Mouse (Mus musculus) lung, postnatal 14 days (tissue): Measurements from ENCODE around the gene Gm44790.
"Not testable (repeated sequence)": the region's sequence is repeated elsewhere in the genome, so short reads cannot be mapped to it uniquely, and the experiment has no call there.

ENCODE experiments used
- DNase-seq: peaks from one replicate; pipeline ENCODE4 v3.0.0; 2021

The Gm44790 gene

DNA sequence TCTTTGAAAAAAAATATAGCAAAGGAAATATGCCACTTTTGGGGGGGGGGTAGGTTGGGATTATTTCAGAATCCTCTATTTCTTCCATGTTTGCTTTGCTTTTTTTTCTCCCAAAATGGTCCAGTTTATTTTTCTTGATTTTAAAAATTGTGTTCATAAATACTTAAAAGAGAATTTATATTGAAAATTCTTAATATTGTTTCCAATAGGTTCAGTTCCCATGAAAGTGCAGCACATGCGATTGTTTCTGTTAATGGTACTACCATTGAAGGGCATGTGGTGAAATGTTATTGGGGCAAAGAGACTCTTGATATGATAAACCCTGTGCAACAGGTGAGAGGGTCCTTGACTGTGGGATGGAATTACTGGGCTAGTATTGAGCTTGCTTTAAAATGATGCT, at the start of gene Gm44790:
Gene Gm44790 (plus strand): TSS at position 301 of the 400 bp plus-strand sequence.
- DNase-seq = no peak

DNA sequence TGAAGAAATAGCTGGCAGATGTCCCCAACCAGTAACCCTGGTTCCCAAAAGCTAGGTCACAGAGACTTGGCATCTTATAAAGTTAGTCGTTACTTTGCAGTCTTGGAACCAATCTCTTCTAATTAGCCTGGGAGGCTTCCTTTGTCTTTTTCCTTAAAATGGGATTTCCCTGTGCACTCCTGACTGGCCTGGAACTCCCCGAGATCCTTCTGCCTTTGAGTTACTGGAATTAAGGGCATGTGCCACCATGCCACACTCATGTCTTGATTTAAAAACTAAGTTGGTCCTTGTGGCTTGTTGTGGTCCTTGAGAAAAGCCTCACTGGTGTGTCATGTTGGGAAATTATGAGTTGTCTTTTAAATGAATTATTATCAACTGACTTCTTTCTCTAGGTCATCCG, 48.1 kb upstream of the Gm44790 start:
- no peak for DNase-seq

DNA sequence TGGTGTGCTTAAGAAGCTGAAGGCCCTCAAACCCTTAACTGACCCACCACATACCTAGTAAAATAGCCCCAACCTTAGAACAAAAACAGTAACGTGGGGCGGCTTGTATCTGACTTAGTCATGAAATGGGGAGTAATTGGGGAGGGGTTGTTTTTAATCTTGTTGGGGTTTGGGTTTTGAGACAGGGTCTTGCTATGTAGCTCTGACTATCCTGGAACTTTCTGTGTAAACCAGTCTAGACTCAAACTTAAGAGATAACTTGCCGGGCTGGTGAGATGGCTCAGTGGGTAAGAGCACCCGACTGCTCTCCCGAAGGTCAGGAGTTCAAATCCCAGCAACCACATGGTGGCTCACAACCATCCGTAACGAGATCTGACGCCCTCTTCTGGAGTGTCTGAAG, 46.3 kb upstream of the Gm44790 start:
- DNase-seq = not testable (repeated sequence)

DNA sequence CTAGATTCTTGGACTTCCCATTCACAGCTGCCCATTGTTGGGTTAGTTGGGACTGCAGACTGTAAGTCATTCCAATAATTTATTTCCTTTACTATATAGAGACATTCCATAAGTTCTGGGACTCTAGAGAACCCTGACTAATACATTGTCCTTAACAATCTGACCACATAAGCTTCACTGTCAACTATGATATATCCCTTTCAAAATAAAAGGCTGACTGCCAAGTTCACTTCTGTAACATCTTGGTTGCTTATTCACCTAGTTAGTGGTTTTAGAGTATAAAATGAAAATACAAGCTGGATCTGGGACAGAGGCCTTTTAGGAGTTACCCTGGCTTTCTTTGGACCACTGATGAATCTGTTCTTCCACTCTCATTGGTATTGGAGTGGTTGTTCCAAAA, 43.9 kb upstream of the Gm44790 start:
- no peak for DNase-seq

DNA sequence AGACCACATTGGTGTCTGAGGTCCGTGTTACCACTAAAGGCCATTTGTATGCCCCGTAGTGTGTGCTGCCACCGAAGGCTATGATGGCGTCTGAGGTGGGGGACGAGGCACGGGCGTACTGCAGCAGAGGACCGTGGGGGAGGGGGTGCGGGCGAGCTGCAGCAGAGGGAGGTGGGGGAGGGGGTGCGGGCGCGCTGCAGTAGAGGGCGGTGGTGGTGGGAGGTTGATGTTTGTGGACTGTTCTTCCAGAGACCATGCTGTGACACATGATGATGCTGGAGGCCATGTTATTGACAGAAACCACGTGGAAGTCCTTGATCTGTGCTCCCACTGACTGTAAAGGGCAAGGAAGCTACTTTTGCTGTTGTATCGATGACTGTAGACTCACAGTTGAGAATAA, 43.1 kb upstream of the Gm44790 start:
- no peak for DNase-seq

DNA sequence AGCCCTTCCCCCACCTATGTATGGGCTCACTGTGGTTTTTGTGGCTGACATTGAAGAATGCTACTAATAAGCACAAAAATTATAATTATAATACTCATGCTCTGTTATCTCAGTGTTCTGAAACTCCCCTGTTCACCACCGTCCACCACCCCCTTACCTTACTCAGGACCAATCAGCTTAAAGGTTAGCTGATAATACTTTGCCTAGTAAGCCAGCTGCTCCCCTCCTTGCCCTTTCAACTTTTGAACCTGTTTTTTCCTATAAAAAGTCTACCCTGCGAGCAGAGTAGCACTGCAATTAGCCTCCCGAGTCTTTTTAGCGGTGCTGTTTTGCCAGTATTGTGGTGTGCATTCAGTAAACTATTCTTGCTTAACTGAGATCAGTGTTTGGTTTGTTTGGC, 41.8 kb upstream of the Gm44790 start:
- DNase-seq = no peak

DNA sequence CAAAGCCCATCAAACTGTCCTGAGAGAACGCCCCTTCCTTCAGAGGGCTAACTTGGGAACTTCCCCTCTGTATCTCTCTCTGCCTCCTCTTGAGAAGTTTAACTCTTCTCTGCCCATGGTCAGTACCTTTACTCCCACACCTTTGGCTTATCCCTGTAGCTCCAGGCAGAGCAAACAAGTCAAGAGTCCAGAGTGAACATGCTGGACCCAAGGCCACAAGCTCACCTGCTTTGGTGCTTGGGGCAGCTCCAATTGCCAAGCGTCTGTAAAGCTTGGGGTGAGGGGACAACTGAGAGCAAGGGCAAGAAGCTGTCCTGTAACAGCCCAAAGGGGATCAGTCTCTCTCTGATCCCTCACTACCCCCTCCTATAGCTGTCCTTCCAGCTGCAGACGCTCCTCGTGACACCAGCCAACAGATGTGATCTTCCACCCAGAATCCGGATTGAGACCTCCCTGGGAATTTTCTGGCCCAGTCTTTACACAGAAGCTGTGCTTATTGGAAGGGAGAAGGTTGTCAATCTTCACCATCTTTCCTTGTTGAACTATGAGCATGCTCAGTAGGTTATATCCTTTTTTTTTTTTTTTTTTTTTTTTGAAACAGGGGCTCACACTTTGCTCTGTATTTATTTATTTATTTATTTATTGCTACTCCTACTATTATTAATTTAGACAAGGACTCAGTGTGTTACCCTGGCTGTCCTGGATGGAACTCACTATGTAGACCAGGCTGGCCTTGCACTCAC, 40.9 kb upstream of the Gm44790 start:
- no peak for DNase-seq

DNA sequence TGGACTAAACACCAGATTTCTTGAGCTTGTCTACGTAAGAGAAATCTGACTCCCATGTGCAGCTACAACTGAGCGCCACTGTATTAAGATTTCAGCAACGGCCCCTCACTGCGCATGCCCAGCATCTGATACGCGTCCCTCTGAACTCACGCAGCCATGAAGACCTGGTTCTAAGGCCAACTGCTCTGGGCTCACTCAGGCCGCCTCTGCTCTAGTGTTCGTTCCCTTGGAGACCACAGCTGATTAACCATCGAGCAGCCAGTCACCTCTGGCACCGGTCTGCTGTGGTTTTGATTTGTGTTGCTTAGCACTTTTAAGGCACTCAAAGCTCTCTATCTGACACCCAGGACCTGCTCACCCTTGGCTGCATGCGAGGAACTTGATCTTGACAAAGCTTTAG, 39.1 kb upstream of the Gm44790 start:
- DNase-seq = no peak

DNA sequence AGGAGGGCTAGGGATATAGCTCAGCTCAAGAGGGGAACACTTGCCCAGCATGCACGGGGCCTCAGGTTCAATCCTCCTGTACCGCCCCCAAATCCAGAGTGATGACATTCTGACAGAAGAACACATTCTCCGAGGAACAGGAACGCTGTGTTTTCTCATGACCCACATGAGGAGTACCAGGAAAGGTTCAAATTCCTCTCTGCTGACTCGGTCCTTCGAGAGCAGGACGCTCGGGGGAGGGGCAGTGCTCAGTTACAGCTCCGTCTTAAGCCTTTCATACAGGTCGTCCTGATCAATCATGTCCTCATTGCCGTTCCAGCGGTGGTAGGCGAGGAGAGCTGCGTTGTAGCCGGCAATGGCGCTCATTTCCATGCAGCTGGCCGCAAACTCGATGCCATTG, 38.0 kb upstream of the Gm44790 start:
- DNase-seq = no peak

DNA sequence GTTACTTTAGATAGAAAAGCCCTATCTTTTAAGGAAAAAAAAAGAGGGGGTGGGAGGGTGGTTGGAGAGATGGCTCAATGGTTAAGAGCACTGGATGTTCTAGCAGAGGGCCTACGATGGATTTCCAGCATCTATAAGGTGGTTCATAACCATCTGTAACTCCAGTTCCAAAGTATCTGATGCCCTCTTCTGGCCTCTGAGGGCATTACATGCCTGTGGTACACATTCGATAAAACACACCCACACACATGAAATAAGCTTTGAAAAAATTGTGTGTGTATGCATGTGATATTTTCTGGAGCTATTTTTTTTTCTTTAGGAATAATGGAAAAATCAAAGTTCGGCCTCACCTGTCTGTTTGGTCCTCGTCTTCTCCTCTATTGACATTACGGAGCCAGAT, 35.1 kb upstream of the Gm44790 start:
- DNase-seq = no peak

DNA sequence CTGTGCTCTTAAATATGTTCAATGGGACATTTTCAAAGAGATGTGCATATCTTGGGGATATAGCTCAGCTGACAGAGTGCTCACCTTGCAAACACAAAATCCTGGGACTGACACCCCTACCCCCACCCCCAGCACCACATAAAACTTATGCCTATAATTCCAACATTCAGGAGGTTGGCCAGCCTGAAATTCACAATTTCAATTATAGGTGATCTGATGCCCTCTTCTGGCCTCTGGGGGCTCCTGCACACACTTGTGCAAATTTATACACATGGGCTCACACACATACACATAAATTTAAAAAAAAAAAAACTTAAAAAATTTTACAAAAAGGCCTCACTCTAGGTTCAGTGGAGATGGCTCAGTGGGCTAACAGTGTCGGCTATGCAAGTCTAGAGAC, 33.3 kb upstream of the Gm44790 start:
- no peak for DNase-seq

DNA sequence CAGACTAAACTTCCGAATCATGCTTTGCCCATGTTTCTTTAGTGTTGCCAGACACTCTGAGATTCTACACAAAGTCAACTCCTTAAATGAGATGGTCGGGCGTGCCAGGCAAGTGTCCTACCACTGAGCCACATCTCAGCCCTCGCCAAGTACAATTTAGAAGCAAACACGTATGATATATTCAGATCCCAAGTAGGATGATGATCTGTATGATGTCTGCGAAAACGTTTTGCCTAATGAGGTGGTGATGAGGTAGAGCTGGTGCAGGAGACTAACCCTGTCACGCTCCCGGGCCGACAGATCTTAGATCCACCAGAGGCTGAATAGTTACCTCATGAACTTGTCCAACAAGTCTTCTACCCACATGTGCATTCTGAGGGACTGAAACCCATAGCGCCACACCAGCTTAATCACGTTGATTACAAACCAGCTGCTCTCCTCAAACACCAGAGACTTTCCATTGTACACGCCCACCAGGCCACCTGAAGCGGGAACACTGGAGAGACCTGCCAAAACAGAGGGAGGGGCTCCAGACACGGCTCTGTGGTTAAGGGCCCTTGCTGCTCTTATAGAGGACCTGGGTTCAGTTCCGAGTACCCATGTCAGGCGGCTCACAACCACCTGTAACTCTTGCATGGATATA, 32.3 kb upstream of the Gm44790 start:
- DNase-seq = no peak

DNA sequence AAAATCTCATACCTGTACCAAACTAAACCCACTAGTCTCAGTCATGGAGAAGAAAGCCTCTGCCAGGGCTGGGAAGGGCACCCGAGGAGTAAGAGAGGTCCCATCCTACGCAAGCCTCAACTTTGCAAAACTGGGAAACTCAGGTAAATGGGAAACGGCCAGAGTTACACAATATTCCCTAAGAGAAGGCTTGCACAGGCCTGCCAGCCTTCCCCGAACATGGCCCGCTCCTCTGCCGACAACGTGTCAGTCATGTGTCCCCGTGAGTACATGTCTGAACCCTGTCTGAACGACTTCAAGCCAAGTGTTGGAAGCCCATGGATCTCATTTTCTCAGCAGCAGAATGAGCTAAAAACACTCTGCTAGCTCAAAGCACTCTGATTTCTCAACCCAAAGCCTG, 31.4 kb upstream of the Gm44790 start:
- no peak for DNase-seq

DNA sequence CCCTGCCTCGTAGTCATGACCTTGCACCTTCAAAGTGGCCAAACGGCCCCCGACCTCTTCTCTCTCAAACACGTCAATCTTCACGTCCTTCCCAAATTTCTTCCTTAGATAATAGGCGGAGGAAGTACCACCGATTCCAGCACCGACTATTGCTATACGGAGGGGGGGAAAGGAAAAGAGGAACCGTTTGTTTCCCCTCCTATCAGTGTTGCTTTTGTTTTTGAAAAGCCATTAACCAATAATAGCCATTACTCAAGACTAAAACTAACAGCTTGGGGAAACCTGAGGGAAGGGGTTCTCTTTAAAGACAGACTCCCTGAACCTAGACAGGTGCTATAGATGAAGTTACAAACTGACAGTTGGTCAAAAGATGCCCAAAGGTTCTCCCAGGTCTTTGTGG, 30.5 kb upstream of the Gm44790 start:
- no peak for DNase-seq

DNA sequence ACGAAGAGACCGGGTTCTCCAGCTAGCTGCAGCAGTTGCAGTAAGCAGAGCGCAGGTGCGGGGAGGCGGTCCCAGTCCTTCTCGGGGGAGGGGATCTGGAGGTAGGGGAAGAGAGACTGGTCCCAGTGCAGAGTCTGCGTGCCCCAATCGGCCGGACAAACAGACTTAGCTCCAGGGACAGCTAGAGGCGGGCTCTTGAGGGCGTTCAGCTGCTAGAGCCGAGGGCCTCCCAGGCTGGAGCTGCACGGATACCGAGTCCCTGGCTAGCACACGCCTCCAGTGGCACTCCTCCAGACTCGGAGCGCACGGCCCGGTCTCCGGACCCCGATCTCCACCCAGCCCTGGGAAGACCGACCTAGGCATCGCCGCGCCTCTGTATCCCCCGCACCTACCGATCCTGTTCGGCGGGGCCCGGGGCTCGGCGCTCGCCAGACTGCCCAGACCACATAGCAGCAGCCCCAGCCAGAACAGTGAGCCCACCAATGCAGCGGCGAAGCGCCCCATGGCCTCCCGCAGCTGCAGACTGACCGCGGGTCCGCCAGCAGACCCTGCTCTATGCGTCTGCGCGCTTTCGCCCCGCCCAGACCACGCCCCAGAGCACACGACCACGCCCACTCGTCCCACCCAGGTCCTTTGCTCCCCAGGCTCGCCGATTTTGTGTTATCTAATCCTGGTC, 29.7 kb upstream of the Gm44790 start, which contains the start of gene Pcyox1:
Gene Pcyox1 (minus strand): TSS at position 574 of the 676 bp plus-strand sequence.
- peak; percentile 90 for DNase-seq

DNA sequence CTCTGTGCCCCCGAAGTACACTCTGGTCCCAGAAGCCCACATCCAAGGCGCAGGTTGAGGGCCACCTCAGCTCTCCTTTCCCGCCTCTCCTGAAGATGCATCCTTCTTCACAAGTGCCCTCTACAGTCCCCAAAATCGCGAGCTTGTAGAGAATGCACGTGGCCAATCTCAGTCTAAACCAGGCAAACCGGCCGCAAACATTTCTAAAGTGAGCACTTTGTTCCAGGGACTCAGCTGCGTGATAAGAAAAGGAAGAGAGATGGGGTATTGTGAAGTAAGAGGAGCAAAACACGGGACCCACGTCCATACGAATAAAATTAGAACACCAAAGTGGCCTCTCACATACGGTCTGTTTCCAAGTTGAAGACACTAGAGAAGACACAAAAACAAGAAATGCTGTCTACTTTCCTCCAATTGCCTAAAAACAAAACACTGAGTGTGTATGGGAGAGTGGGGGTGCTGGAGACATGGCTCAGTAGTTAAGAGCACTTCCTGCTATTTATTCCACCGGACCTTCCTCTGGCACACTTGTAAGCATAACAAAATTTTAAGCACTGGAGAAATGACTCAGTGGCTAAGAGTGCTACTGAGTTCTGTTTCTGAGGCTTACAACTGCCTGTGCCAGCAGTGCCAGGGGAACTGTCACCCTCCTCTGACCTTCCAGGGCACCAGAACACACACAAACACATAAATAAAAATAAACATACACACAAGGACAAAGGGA, 29.0 kb upstream of the Gm44790 start:
- DNase-seq = peak; percentile 12

DNA sequence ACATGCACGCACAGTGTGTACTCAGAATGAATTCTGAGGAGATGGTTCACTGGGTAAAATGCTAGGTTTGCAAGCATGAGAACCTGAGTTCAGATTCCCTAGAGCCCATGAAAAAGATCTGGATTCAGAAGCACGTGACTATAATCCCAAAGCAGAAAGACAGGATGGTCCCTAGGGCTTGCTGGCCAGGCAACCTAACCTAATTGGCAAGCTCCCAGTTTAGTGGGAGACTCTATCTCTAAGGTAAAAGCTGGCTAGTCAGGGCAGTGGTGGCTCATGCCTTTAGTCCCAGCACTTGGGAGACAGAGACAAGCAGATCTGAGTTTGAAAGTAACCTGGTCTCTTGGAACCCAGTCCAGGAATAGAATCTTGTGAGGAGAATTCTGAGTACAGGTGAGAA, 27.5 kb upstream of the Gm44790 start:
- no peak for DNase-seq

DNA sequence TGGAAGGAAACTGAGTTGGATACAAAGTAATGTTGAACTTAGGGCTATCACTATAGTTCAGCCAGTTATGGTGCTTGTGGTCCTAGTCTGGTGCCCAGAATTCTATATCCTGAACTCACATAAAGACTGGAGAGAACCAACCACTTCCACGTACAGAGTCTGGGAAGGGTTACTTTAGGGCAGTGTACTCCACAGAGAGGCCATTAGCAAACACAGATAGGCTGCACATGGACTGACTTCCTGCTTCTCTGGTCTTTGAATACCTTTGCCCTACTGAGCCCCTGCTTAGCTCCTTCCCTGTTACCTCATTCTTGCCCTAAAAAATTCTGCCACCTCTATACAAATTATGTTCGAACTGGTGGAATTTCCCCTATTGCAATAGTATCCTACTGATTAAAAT, 26.5 kb upstream of the Gm44790 start:
- no peak for DNase-seq

DNA sequence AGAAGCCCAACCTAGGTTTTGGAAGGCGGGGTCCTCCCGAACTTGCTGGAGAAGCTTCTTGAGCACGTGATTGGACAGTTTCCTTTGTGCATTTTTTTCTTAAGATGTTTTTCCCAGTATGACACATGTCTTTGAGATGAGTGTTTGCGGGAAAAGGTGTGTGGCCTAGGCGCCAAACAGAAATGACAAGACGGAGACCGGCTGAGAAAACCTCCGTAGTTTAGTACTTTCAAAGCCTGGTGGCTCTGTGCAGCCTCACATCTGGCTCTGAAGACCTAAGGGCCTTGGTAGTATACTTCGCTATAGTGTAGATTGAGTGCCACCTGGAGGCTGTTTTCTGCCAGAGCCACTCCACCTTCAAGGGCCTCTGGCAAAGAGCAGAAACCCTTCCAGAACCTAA, 25.5 kb upstream of the Gm44790 start:
- DNase-seq = peak; percentile 85

DNA sequence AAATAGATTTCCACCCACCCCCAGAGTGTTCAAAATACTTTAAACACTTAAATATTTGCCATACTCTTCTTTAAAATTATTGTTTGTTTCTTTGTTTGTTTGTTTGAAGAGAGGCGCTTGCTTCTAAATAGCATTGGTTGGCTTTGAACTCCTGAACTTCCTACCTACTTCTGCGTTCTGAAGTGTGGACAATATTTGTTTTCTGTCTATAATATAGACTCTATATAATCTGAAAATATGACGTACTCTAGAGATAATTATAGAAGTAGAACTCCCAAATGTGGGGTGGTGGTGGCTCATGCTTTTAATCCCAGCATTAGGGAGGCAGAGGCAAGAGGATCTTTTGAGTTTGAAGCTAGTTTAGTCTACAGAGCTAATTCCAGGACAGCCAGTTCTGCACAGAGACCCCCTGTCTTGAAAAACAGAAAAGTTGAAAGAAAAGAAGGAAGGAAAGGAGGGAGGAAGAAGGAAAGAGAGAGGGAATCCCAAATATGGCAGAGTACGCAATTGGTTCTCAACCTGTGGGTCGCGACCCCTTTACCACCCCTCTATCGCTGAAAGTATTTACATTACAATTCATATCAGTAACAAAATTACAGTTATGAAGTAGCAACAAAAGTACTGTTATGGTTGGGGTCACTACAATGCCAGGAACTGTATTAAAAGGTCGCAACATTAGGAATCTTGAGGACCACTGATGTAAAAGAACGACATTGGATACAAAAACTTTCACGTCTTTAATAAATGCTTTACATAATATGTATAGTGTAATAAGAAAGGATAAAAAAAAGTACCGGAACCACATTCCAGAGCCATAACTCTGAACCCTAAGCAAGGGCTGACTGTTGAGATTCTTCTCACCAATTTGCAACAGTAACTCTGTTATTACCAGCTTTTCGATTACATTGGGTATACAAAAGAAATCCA, 23.5 kb upstream of the Gm44790 start:
- no peak for DNase-seq

DNA sequence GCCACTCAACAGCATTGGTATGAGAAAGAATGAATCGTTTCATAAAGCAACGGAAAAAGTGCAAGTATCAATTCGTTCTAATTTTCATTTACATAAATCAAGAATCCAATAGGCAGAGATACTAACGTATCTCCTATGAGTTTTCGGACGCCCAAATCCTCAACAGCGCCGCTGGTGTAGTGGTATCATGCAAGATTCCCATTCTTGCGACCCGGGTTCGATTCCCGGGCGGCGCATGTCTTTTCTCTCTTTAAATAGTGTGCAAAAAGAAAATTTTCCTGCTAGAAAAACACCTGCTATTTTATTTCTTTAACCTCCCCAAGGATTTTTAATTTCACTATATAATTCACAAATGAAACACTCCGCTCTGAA, 22.7 kb upstream of the Gm44790 start:
- peak; percentile 87 for DNase-seq

DNA sequence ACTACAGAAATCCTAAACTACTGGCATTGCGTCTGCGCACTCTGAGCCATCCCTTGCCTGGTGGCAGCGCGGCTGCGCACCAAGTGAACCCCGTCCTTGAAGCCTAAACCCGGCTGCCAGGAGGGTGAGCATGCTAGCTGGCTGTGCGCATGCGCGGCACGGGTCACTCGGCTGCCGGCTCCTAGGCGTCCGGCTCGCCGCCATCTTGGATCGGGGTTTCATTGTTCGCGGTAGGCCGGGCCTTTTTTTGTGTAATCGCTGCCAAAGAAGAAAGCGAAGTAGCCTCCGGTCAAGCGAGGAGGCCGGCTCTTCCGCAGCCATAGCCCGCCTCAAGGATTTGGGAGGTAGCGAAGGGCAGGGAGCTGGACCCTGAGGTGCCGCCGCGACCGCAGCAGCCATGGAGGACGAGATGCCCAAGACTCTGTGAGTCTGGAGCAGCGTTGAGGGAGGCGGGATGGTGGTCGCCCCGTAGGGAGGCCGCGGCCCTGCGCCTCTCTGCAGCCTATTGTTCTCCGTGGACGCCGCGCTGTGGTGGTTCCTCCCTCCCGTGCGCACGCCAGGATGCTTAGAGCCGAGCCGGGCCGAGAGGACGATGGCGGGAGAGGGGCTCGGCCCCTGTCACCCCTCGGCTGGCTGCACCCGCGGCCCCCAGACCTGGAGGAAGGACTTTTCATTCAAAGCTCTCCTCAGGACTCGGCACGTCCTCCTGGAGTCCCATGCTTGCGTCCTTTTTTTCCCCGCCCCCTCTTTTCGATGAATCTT, 22.2 kb upstream of the Gm44790 start, which contains the start of gene Tia1:
Gene Tia1 (plus strand): TSS at position 120 of the 762 bp plus-strand sequence.
- peak; percentile 97 for DNase-seq
